Mouse (Mus musculus) heart, postnatal 0 days (tissue): Measurements from ENCODE around the gene Fgd3. TPM values are rescaled to one million over a fixed set of nuclear protein-coding genes. Genes with fewer than 3 reads are reported as not detected.
A peak's percentile ranks its signal among the peaks of the same experiment; 100 is the strongest.

Source experiments
- ATAC-seq: fragments of 200-750 bp; cut with Nextera tagmentation; 2 replicates; pipeline ENCODE4 v1.8.0; 2017; ENCODE audit warnings: low read depth, moderate number of reproducible peaks, moderate library complexity; ENCODE audit not compliant: insufficient read depth
- DNase-seq: peaks from one replicate; pipeline ENCODE4 v3.0.0-alpha.2; 2016; ENCODE audit warnings: low spot score
- H3K27ac ChIP-seq: fragments of 300-500 bp; sonication (generic); 2 replicates; pipeline ENCODE4 v1.5.1; 2014; ENCODE audit warnings: low read depth, mild to moderate bottlenecking
- H3K27me3 ChIP-seq: fragments of 300-500 bp; sonication (generic); 2 replicates; pipeline ENCODE4 v1.6.1; 2014; ENCODE audit warnings: low read length, mixed read lengths; ENCODE audit not compliant: control insufficient read depth, insufficient read depth
- H3K36me3 ChIP-seq: fragments of 300-500 bp; sonication (generic); replicated peaks from 2 replicates; pipeline ENCODE4 v1.6.1; 2014; ENCODE audit warnings: low read length, mixed read lengths; ENCODE audit not compliant: control insufficient read depth, insufficient read depth
- H3K4me1 ChIP-seq: fragments of 300-500 bp; sonication (generic); 2 replicates; pipeline ENCODE4 v1.6.1; 2014; ENCODE audit warnings: antibody characterized with exemption; ENCODE audit not compliant: control insufficient read depth, insufficient read depth
- H3K4me2 ChIP-seq: fragments of 300-500 bp; sonication (generic); 2 replicates; pipeline ENCODE4 v1.6.1; 2014; ENCODE audit warnings: low read depth, mild to moderate bottlenecking, low read length, moderate library complexity
- H3K4me3 ChIP-seq: fragments of 300-500 bp; sonication (generic); 2 replicates; pipeline ENCODE4 v1.5.1; 2014; ENCODE audit warnings: low read depth, low read length
- H3K9ac ChIP-seq: fragments of 300-500 bp; sonication (generic); replicated peaks from 2 replicates; pipeline ENCODE4 v1.6.1; 2014; ENCODE audit warnings: low read depth, low read length, mixed read lengths
- H3K9me3 ChIP-seq: fragments of 300-500 bp; sonication (generic); replicated peaks from 2 replicates; pipeline ENCODE4 v1.6.1; 2016; ENCODE audit warnings: low read length; ENCODE audit not compliant: control insufficient read depth
- CTCF ChIP-seq: IDR thresholded peaks from 2 replicates; pipeline ENCODE4 v1.5.1; 2016; ENCODE audit warnings: antibody characterized with exemption, control low read depth, low read depth
- EP300 ChIP-seq: IDR thresholded peaks from 2 replicates; pipeline ENCODE4 v1.6.1; 2016; ENCODE audit warnings: antibody characterized with exemption, low read depth
- WGBS: fragments of 180-500 bp; shearing (Covaris S2); extraction: QIAGEN DNeasy Blood & Tissue Kit; methylation state at CpG from one replicate; pipeline ENCODE4 v1.1.7; 2014; 5-methylcytosine and 5-hydroxymethylcytosine counted together
- polyA plus RNA-seq: library from polyadenylated mRNA; unstranded; fragments of >200 nt; fragmentation: Nextera tagmentation; extraction: Ambion mirVana; gene quantifications from 2 replicates; pipeline ENCODE4 v1.2.1, GENCODE M21; 2015
- total RNA-seq: library from RNA; depleted of rRNA; stranded (reverse); fragments of >200 nt; gene quantifications from 2 replicates; pipeline ENCODE4 v1.2.3, GENCODE M21; 2014; ENCODE audit warnings: low replicate concordance

The Fgd3 gene
- total and polyA plus RNA-seq, 2 experiments from 2014 or later = 0.05 to 1.6 TPM

GRCm38 (mm10) chr13:49245251-49245650 is 74.9 kb downstream of the Fgd3 start:
- no peak overlapping the region for H3K27ac ChIP-seq
- WGBS = 65% methylated on average over 4 of the region's 4 CpGs
- H3K4me3 ChIP-seq = no peak overlapping the region
- DNase-seq = no peak
- TF ChIP-seq CTCF (no peak), EP300 (no peak)
- H3K9ac ChIP-seq = no peak overlapping the region
- no peaks in the 10 kb centered on the region for H3K36me3 ChIP-seq
- no peaks in the 10 kb centered on the region for H3K9me3 ChIP-seq
- H3K4me1 ChIP-seq = peaks cover 17% of the 10 kb centered on the region; the same call in 1 of the 2 replicates
- no peak overlapping the region for H3K4me2 ChIP-seq
- H3K27me3 ChIP-seq = peaks cover 23% of the 10 kb centered on the region
- no peak for ATAC-seq

GRCm38 (mm10) chr13:49243492-49243891 is 76.6 kb downstream of the Fgd3 start:
- peaks cover 22% of the 10 kb centered on the region for H3K27me3 ChIP-seq
- no peaks in the 10 kb centered on the region for H3K36me3 ChIP-seq
- H3K4me1 ChIP-seq = peaks cover 15% of the 10 kb centered on the region; the same call in 1 of the 2 replicates
- no peak for ATAC-seq
- H3K9me3 ChIP-seq = no peaks in the 10 kb centered on the region
- 91% methylated on average over 2 of the region's 2 CpGs for WGBS
- no peak for DNase-seq
- H3K27ac ChIP-seq = no peak overlapping the region
- H3K4me3 ChIP-seq = no peak overlapping the region
- no peak overlapping the region for H3K9ac ChIP-seq
- H3K4me2 ChIP-seq = no peak overlapping the region
- TF ChIP-seq CTCF (no peak), EP300 (no peak)

- TF ChIP-seq EP300 = no peak
- TF ChIP-seq CTCF = no peak
- 58% methylated on average over 9 of the region's 9 CpGs for WGBS
- no peak for DNase-seq
Measured at GRCm38 (mm10) chr13:49242321-49243065, 77.6 kb downstream of the Fgd3 start.

GRCm38 (mm10) chr13:49238737-49239136 is 81.4 kb downstream of the Fgd3 start:
- no peak overlapping the region for H3K4me2 ChIP-seq
- H3K9me3 ChIP-seq = 0 out of 2 replicates have a peak, but pooled peaks cover 4% of the 10 kb centered on the region
- H3K4me3 ChIP-seq = no peak overlapping the region
- WGBS = 91% methylated on average over 8 of the region's 8 CpGs
- H3K4me1 ChIP-seq = no peaks in the 10 kb centered on the region
- H3K36me3 ChIP-seq = no peaks in the 10 kb centered on the region
- DNase-seq = no peak
- H3K9ac ChIP-seq = no peak overlapping the region
- no peaks in the 10 kb centered on the region for H3K27me3 ChIP-seq
- no peak for ATAC-seq
- H3K27ac ChIP-seq = no peak overlapping the region
- TF ChIP-seq CTCF = no peak
- no peak for TF ChIP-seq EP300

More at GRCm38 (mm10) chr13:49242321-49243065, 77.6 kb downstream of the Fgd3 start:
- H3K36me3 ChIP-seq = no peaks in the 10 kb centered on the region
- H3K4me2 ChIP-seq = no peak overlapping the region
- no peak for ATAC-seq
- no peak overlapping the region for H3K9ac ChIP-seq
- H3K27ac ChIP-seq = peak overlapping the region; percentile 14; the same call in 1 of the 2 replicates
- peaks cover 12% of the 10 kb centered on the region for H3K27me3 ChIP-seq
- H3K9me3 ChIP-seq = no peaks in the 10 kb centered on the region
- H3K4me1 ChIP-seq = peaks cover 6% of the 10 kb centered on the region; the same call in 1 of the 2 replicates
- H3K4me3 ChIP-seq = no peak overlapping the region

- WGBS = 83% methylated on average over 8 of the region's 8 CpGs
- no peak overlapping the region for H3K4me2 ChIP-seq
Measured at GRCm38 (mm10) chr13:49237617-49238016, 82.5 kb downstream of the Fgd3 start.

More at GRCm38 (mm10) chr13:49237617-49238016, 82.5 kb downstream of the Fgd3 start:
- Histone ChIP-seq H3K27ac (no peak overlapping the region), H3K27me3 (no peaks in the 10 kb centered on the region), H3K9ac (no peak overlapping the region), H3K36me3 (no peaks in the 10 kb centered on the region), H3K4me1 (no peaks in the 10 kb centered on the region), H3K4me3 (no peak overlapping the region), H3K9me3 (0 out of 2 replicates have a peak, but pooled peaks cover 4% of the 10 kb centered on the region)
- no peak for DNase-seq
- no peak for ATAC-seq
- TF ChIP-seq CTCF (no peak), EP300 (no peak)
